Mouse (Mus musculus): ENCODE results near the gene Grik3. TPM values are rescaled to one million over a fixed set of nuclear protein-coding genes. Genes with fewer than 3 reads are reported as not detected.

The Grik3 gene
- polyA plus RNA-seq, 1 experiment, result 10.3 TPM

DNA sequence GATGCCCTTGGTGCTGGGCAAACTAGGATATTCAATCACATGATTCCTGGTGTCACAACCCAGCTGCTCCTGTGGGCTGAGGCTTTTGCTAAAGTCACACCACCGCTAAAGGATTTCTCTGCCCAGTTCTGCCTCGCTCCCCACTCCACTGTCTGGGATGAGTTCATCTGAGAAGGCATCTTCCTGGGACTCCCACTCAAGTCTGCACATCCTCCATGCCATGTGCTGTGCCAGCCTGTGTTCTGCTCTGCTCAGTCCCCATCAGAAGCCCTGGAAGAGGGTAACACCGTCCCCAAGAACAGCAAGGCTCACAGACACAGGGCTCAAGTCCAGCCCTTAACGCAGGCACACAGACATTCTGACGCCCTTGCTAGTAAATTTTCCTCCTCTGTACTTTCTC lies 265.9 kb downstream of the Grik3 start:
- no peak overlapping the region for H3K27ac ChIP-seq (ENCODE audit: insufficient read depth, low read length)
- H3K36me3 ChIP-seq (ENCODE audit: control insufficient read depth, insufficient read depth, low read length, poor library complexity, severe bottlenecking), result no peaks in the 10 kb centered on the region
- TF ChIP-seq CTCF (IDR thresholded peaks at IDR 0.05; ENCODE audit: low read depth, low read length), result no peak
- no peak for TF ChIP-seq EP300 (IDR thresholded peaks at IDR 0.05; ENCODE audit: insufficient read depth, low read depth, low read length)
- TF ChIP-seq POLR2A (IDR thresholded peaks at IDR 0.05; ENCODE audit: insufficient read depth, low read length), result no peak
- no peaks in the 10 kb centered on the region for H3K9me3 ChIP-seq (replicated peaks; ENCODE audit: control insufficient read depth, insufficient read depth, low read length, poor library complexity, severe bottlenecking)
- 0 out of 2 replicates have a peak, but pooled peaks cover 1% of the 10 kb centered on the region for H3K27me3 ChIP-seq (ENCODE audit: control insufficient read depth, insufficient read depth, low read length, poor library complexity, severe bottlenecking)
- H3K4me1 ChIP-seq (ENCODE audit: control insufficient read depth, insufficient read depth, low read length), result no peaks in the 10 kb centered on the region
- no peak overlapping the region for H3K9ac ChIP-seq (ENCODE audit: low read depth, poor library complexity, severe bottlenecking)
- no peak overlapping the region for H3K4me3 ChIP-seq (ENCODE audit: low read depth, low read length)

DNA sequence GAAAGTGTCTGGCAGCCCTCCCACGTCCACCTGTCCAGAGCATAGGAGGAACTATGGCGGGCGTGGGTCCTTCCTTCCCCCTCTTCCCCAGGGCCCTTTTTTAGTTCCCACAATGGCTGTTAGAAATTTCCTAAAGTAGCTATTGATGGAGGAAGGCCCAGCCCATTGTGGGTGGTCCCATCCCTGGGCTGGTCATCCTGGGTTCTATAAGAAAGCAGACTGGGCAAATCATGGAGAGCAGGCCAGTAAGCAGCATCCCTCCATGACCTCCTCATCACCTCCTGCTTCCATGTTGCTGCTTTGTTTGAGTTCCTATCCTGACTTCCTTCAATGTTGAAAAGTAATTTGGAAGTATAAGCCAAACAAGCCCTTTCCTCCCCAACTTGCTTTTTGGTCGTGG lies 269.8 kb downstream of the Grik3 start:
- no peaks in the 10 kb centered on the region for H3K27me3 ChIP-seq (ENCODE audit: control insufficient read depth, insufficient read depth, low read length, poor library complexity, severe bottlenecking)
- H3K36me3 ChIP-seq (ENCODE audit: control insufficient read depth, insufficient read depth, low read length, poor library complexity, severe bottlenecking), result no peaks in the 10 kb centered on the region
- H3K9ac ChIP-seq (ENCODE audit: low read depth, poor library complexity, severe bottlenecking), result no peak overlapping the region
- no peaks in the 10 kb centered on the region for H3K9me3 ChIP-seq (replicated peaks; ENCODE audit: control insufficient read depth, insufficient read depth, low read length, poor library complexity, severe bottlenecking)
- H3K4me1 ChIP-seq (ENCODE audit: control insufficient read depth, insufficient read depth, low read length), result no peaks in the 10 kb centered on the region
- no peak overlapping the region for H3K27ac ChIP-seq (ENCODE audit: insufficient read depth, low read length)
- TF ChIP-seq EP300 (IDR thresholded peaks at IDR 0.05; ENCODE audit: insufficient read depth, low read depth, low read length) (no peak), POLR2A (IDR thresholded peaks at IDR 0.05; ENCODE audit: insufficient read depth, low read length) (no peak), CTCF (IDR thresholded peaks at IDR 0.05; ENCODE audit: low read depth, low read length) (no peak)
- no peak overlapping the region for H3K4me3 ChIP-seq (ENCODE audit: low read depth, low read length)

DNA sequence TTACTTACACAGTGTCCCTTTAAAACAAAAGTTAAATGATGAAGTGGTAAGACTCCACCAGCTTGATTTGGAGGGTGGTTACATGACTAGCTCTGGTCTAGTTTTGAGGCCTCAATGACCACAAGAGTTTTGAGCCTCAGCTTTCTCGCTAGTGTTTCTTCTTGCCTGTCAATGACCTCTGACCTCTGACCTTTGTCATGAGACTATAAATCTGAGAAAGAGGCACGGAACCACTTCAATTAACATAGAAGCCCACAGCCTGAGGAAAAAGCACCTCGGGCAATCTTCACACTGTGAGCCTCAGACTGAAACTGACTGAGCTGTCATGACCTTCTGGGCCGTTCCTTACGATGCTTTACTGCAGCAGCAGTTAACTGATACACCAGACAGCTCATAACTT lies 272.6 kb downstream of the Grik3 start:
- Histone ChIP-seq H3K27me3 (ENCODE audit: control insufficient read depth, insufficient read depth, low read length, poor library complexity, severe bottlenecking) (no peaks in the 10 kb centered on the region), H3K9ac (ENCODE audit: low read depth, poor library complexity, severe bottlenecking) (no peak overlapping the region), H3K9me3 (replicated peaks; ENCODE audit: control insufficient read depth, insufficient read depth, low read length, poor library complexity, severe bottlenecking) (no peaks in the 10 kb centered on the region), H3K27ac (ENCODE audit: insufficient read depth, low read length) (no peak overlapping the region), H3K4me3 (ENCODE audit: low read depth, low read length) (no peak overlapping the region), H3K36me3 (ENCODE audit: control insufficient read depth, insufficient read depth, low read length, poor library complexity, severe bottlenecking) (no peaks in the 10 kb centered on the region), H3K4me1 (ENCODE audit: control insufficient read depth, insufficient read depth, low read length) (no peaks in the 10 kb centered on the region)
- TF ChIP-seq EP300 (IDR thresholded peaks at IDR 0.05; ENCODE audit: insufficient read depth, low read depth, low read length), result no peak
- no peak for TF ChIP-seq CTCF (IDR thresholded peaks at IDR 0.05; ENCODE audit: low read depth, low read length)
- TF ChIP-seq POLR2A (IDR thresholded peaks at IDR 0.05; ENCODE audit: insufficient read depth, low read length), result no peak

All from ES-Bruce4 (cell line).